Mouse (Mus musculus): ENCODE results near the gene Lzic. TPM values are rescaled to one million over a fixed set of nuclear protein-coding genes. Genes with fewer than 3 reads are reported as not detected.

Lzic gene
- polyA plus RNA-seq, 1 experiment from 2014 or later = 41.4 TPM

DNA sequence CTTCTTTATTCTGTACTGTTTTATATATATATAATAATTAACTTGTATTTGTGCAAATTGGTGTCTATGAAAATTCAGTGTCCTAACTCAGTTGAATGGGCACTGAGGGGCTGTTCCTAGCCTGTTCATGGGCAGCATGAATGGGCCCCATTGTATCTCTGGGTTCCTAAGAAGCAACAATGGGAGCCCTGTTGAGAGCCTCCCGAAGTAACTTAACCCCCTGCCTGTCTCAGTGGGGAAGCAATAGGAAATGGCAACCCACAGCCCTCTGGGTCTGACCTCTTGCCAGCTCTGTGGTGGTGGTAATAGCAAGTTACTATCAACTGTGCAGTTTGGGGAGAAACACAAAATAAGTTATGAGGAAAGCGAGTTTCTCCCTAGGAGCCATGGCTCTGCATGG lies 11.6 kb downstream of the Lzic start:
- Histone ChIP-seq H3K9me3 (ENCODE audit: control insufficient read depth, low read length) (no peaks in the 10 kb centered on the region), H3K27me3 (replicated peaks; ENCODE audit: control insufficient read depth, insufficient read depth, low read length) (no peaks in the 10 kb centered on the region), H3K4me3 (ENCODE audit: low read length) (no peak overlapping the region), H3K4me2 (ENCODE audit: low read depth, low read length) (no peak overlapping the region), H3K9ac (ENCODE audit: low read depth, low read length) (no peak overlapping the region), H3K27ac (ENCODE audit: low read length) (no peak overlapping the region), H3K36me3 (ENCODE audit: control insufficient read depth, insufficient read depth, low read length) (peaks cover 8% of the 10 kb centered on the region; the same call in 1 of the 2 replicates), H3K4me1 (ENCODE audit: control insufficient read depth, insufficient read depth, low read length) (no peaks in the 10 kb centered on the region)
- 84% methylated on average over 2 of the region's 2 CpGs for whole genome bisulfite sequencing
- no peak for ATAC-seq

DNA sequence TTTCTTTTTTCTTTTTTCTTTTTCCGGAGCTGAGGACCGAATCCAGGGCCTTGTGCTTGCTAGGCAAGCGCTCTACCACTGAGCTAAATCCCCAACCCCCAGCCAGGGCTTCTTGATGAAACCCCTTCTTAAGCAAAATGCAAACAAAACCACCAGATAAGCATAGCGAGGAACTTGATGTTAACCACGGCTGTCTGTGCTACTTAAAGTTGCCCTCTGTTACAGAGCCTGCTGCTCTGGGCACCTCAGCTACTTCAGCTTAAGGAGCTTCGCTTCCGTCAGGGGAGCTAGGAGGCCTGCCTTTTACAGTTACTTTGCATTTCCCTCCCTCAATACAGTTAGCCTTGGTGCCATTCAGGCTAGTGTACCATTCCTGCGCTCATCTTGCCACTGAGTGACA lies 13.9 kb downstream of the Lzic start:
- H3K4me3 ChIP-seq (ENCODE audit: low read length) = no peak overlapping the region
- no peaks in the 10 kb centered on the region for H3K9me3 ChIP-seq (ENCODE audit: control insufficient read depth, low read length)
- 74% methylated on average over 8 of the region's 8 CpGs for WGBS
- no peak for ATAC-seq
- no peaks in the 10 kb centered on the region for H3K27me3 ChIP-seq (replicated peaks; ENCODE audit: control insufficient read depth, insufficient read depth, low read length)
- no peak overlapping the region for H3K27ac ChIP-seq (ENCODE audit: low read length)
- peaks cover 5% of the 10 kb centered on the region; the same call in 1 of the 2 replicates for H3K36me3 ChIP-seq (ENCODE audit: control insufficient read depth, insufficient read depth, low read length)
- H3K4me2 ChIP-seq (ENCODE audit: low read depth, low read length) = no peak overlapping the region
- no peak overlapping the region for H3K9ac ChIP-seq (ENCODE audit: low read depth, low read length)
- no peaks in the 10 kb centered on the region for H3K4me1 ChIP-seq (ENCODE audit: control insufficient read depth, insufficient read depth, low read length)

DNA sequence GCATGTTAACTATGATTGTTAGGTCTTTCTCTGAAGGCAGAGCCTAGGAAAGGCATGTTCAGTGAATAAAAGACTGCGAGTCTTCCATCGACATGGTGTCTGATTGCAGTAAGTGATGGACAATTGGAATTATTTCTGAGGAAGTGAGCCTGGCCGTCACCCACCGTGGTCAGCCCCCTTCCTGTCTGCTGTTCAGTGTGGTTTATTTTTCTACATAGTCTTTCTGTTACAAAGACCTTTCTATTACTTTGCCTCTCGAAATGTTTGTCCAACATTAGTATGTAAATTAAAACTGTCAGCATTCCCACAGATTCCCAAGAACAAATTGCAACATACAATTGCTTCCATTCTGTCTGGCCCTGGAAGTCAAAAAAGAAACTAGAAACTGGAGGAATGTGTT lies 14.8 kb downstream of the Lzic start:
- H3K9me3 ChIP-seq (ENCODE audit: control insufficient read depth, low read length) = no peaks in the 10 kb centered on the region
- ATAC-seq = no peak
- no peak overlapping the region for H3K9ac ChIP-seq (ENCODE audit: low read depth, low read length)

DNA sequence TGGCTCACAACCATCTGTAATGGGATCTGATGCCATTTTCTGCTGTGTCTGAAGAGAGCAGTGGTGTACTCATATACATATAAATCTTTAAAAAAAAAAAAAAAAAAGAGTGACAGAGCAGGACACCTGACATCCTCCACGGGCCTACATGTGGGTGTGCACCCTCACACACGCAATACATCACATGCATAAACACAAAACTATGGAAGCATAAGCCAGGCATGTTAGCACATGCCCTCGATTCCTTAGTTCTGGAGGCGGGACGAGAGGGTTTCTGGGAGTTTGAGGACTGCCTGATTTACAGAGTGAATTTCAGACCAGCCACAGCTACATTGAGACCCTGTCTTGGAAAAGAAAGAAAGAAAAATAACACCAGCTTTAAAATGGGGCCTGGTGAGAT lies 19.3 kb downstream of the Lzic start:
- H3K4me2 ChIP-seq (ENCODE audit: low read depth, low read length) = no peak overlapping the region
- no peak for ATAC-seq
- H3K27me3 ChIP-seq (replicated peaks; ENCODE audit: control insufficient read depth, insufficient read depth, low read length) = no peaks in the 10 kb centered on the region
- no peaks in the 10 kb centered on the region for H3K36me3 ChIP-seq (ENCODE audit: control insufficient read depth, insufficient read depth, low read length)
- no peak overlapping the region for H3K27ac ChIP-seq (ENCODE audit: low read length)
- H3K4me3 ChIP-seq (ENCODE audit: low read length) = no peak overlapping the region
- 83% methylated on average over 5 of the region's 5 CpGs for WGBS
- no peaks in the 10 kb centered on the region for H3K4me1 ChIP-seq (ENCODE audit: control insufficient read depth, insufficient read depth, low read length)
- H3K9ac ChIP-seq (ENCODE audit: low read depth, low read length) = no peak overlapping the region
- H3K9me3 ChIP-seq (ENCODE audit: control insufficient read depth, low read length) = no peaks in the 10 kb centered on the region

More for the DNA sequence above, 14.8 kb downstream of the Lzic start:
- Histone ChIP-seq H3K4me3 (ENCODE audit: low read length) (no peak overlapping the region), H3K4me1 (ENCODE audit: control insufficient read depth, insufficient read depth, low read length) (no peaks in the 10 kb centered on the region), H3K27ac (ENCODE audit: low read length) (no peak overlapping the region), H3K27me3 (replicated peaks; ENCODE audit: control insufficient read depth, insufficient read depth, low read length) (no peaks in the 10 kb centered on the region), H3K4me2 (ENCODE audit: low read depth, low read length) (no peak overlapping the region), H3K36me3 (ENCODE audit: control insufficient read depth, insufficient read depth, low read length) (peaks cover 5% of the 10 kb centered on the region; the same call in 1 of the 2 replicates)
- WGBS = 84% methylated on average over 5 of the region's 5 CpGs

DNA sequence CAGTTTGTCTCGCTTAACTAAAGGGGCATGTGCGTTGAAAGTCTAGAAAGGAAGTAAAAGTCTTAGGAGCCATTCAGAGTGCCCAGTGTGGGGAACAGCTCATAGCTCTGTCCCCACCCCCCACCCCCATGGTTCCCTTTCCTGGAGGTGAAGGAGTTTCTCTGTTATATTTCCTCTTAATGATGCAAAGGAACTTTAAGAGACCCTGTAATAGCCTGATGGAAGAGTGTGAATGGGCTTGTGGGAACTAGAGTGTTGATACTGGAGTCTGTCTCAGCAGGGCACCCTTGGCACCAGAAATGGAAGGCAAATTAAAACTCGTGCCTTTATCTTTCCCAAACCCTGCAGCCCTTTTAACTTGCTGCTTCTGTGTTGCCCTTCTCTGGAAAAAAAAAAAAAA lies 19.8 kb downstream of the Lzic start:
- H3K4me1 ChIP-seq (ENCODE audit: control insufficient read depth, insufficient read depth, low read length) = no peaks in the 10 kb centered on the region
- H3K9ac ChIP-seq (ENCODE audit: low read depth, low read length) = no peak overlapping the region
- H3K27me3 ChIP-seq (replicated peaks; ENCODE audit: control insufficient read depth, insufficient read depth, low read length) = no peaks in the 10 kb centered on the region
- WGBS = 49% methylated on average over 3 of the region's 3 CpGs
- no peaks in the 10 kb centered on the region for H3K36me3 ChIP-seq (ENCODE audit: control insufficient read depth, insufficient read depth, low read length)
- no peak for ATAC-seq
- no peak overlapping the region for H3K4me3 ChIP-seq (ENCODE audit: low read length)
- no peaks in the 10 kb centered on the region for H3K9me3 ChIP-seq (ENCODE audit: control insufficient read depth, low read length)
- no peak overlapping the region for H3K27ac ChIP-seq (ENCODE audit: low read length)
- no peak overlapping the region for H3K4me2 ChIP-seq (ENCODE audit: low read depth, low read length)

DNA sequence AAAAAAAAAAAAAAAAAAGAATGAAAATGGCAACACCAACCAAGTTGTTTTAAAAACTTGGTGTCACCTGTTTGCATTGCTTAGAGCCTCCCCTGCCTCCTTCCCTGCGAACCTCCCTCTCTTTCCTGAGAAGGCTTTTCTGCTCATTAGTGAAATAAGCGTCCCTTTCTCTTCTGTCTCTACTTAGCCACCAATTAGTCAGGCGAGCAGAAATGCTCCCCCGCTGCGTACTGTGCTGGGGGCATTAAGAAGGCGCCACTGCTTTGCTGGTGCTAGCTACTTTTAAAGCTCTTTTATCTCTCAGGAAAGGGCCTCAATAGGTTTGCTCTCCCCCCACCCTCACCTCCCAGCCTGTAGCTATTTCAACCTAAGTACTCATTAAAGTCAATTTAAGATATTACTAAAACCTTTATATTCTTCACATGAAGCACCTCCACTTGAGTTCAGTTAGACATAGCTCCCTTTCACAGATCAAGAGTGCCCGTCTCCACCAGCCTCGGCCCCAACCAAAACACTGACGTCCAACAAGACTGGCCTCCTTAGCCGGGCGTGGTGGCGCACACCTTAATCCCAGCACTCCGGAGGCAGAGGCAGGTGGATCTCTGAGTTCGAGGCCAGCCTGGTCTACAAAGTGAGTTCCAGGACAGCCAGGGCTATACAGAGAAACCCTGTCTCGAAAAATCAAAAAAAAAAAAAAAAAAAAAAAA lies 20.4 kb downstream of the Lzic start:
- Histone ChIP-seq H3K27ac (ENCODE audit: low read length) (no peak overlapping the region), H3K4me2 (ENCODE audit: low read depth, low read length) (no peak overlapping the region), H3K4me1 (ENCODE audit: control insufficient read depth, insufficient read depth, low read length) (no peaks in the 10 kb centered on the region), H3K9me3 (ENCODE audit: control insufficient read depth, low read length) (no peaks in the 10 kb centered on the region), H3K36me3 (ENCODE audit: control insufficient read depth, insufficient read depth, low read length) (no peaks in the 10 kb centered on the region), H3K27me3 (replicated peaks; ENCODE audit: control insufficient read depth, insufficient read depth, low read length) (no peaks in the 10 kb centered on the region), H3K9ac (ENCODE audit: low read depth, low read length) (no peak overlapping the region), H3K4me3 (ENCODE audit: low read length) (no peak overlapping the region)
- no peak for ATAC-seq
- 72% methylated on average over 14 of the region's 15 CpGs for WGBS

DNA sequence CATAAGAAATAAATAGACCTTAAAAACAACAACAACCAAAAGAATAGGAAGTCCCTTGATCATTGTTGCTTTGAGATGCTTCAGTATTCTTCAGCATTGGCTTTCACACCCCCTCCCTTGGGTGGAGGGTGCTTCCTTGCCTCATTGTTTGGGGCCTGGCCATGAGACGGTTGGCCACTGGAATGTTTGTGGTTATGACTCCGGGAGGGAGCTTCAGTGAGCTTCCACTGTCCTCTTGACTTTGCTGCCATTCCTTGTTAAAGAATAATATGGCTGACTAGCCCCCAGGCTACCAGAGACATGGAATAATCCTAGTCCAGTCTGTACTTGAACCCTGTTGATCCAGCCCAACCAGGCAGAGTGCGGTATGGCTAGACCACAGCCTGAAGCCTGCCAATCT lies 21.9 kb downstream of the Lzic start:
- no peak for ATAC-seq
- H3K4me3 ChIP-seq (ENCODE audit: low read length) = no peak overlapping the region
- H3K9me3 ChIP-seq (ENCODE audit: control insufficient read depth, low read length) = no peaks in the 10 kb centered on the region
- H3K4me1 ChIP-seq (ENCODE audit: control insufficient read depth, insufficient read depth, low read length) = no peaks in the 10 kb centered on the region
- no peak overlapping the region for H3K9ac ChIP-seq (ENCODE audit: low read depth, low read length)
- 77% methylated on average over 3 of the region's 3 CpGs for WGBS
- no peak overlapping the region for H3K27ac ChIP-seq (ENCODE audit: low read length)
- no peaks in the 10 kb centered on the region for H3K27me3 ChIP-seq (replicated peaks; ENCODE audit: control insufficient read depth, insufficient read depth, low read length)
- H3K4me2 ChIP-seq (ENCODE audit: low read depth, low read length) = no peak overlapping the region
- H3K36me3 ChIP-seq (ENCODE audit: control insufficient read depth, insufficient read depth, low read length) = no peaks in the 10 kb centered on the region

DNA sequence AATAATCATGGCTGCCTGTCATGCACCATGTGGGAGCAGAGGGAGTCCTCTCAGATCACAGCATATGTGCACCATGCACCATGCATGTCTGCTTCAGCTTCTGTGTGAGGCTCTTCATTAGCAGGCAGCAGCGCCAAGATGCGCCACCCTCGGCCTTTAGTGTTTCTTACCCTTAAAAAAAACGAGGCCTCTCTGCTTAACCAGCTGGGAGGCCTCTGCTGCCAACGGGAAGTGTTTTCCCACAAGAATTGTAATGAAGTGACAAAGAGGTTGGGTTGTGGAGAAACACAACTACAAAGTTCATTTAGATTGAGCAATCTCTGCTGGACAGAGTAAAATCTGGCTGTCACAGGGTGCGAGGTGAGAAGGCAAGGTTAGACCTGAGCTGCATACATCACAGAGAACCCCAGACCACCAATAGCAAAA lies 26.2 kb downstream of the Lzic start:
- Histone ChIP-seq H3K36me3 (ENCODE audit: control insufficient read depth, insufficient read depth, low read length) (no peaks in the 10 kb centered on the region), H3K4me2 (ENCODE audit: low read depth, low read length) (no peak overlapping the region), H3K9ac (ENCODE audit: low read depth, low read length) (no peak overlapping the region), H3K9me3 (ENCODE audit: control insufficient read depth, low read length) (no peaks in the 10 kb centered on the region), H3K27me3 (replicated peaks; ENCODE audit: control insufficient read depth, insufficient read depth, low read length) (no peaks in the 10 kb centered on the region), H3K4me1 (ENCODE audit: control insufficient read depth, insufficient read depth, low read length) (no peaks in the 10 kb centered on the region), H3K4me3 (ENCODE audit: low read length) (no peak overlapping the region), H3K27ac (ENCODE audit: low read length) (no peak overlapping the region)
- no peak for ATAC-seq
- WGBS = 57% methylated on average over 6 of the region's 6 CpGs

DNA sequence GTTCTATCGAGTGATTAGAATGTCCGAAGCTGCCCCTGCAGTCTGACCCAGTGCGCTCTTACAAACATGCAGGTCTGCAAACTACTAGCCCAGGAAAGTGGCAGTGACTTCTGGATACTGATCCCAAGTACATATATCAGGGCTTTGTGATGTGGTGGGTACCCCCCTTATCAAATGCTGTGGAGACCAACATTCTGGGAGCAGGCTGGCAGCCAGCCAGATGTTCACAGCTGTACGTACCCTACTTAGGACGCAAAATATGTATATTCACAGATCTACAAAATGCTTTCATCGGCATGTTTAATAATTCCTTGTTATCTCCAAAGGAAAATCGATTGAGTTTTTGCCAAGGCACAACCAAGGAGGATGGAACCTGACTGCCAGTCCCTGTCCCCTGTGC lies 27.0 kb downstream of the Lzic start:
- WGBS = 75% methylated on average over 7 of the region's 7 CpGs
- no peaks in the 10 kb centered on the region for H3K4me1 ChIP-seq (ENCODE audit: control insufficient read depth, insufficient read depth, low read length)
- no peak overlapping the region for H3K27ac ChIP-seq (ENCODE audit: low read length)
- no peaks in the 10 kb centered on the region for H3K36me3 ChIP-seq (ENCODE audit: control insufficient read depth, insufficient read depth, low read length)
- no peaks in the 10 kb centered on the region for H3K27me3 ChIP-seq (replicated peaks; ENCODE audit: control insufficient read depth, insufficient read depth, low read length)
- no peak overlapping the region for H3K4me2 ChIP-seq (ENCODE audit: low read depth, low read length)
- H3K9ac ChIP-seq (ENCODE audit: low read depth, low read length) = no peak overlapping the region
- ATAC-seq = no peak
- H3K4me3 ChIP-seq (ENCODE audit: low read length) = no peak overlapping the region
- no peaks in the 10 kb centered on the region for H3K9me3 ChIP-seq (ENCODE audit: control insufficient read depth, low read length)

DNA sequence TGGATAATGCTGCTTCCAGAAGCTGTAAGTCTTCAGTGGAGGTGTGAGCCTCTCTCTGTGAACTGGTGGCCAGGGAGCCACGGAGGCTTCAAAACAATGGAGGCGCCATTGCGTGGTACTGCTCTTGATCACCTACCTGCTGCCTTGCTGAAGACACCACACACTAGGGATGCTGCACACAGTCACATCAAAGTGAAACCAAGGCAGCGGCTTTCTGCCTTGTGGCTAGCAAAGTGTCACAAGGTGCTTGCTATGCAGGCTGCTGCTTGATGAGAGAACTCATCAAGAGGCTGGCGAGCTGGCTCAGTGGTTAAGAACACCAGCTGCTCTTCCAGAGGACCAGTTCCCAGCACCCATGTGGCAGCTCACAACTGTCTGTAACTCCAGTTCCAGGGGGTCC lies 30.7 kb downstream of the Lzic start:
- Histone ChIP-seq H3K9ac (ENCODE audit: low read depth, low read length) (no peak overlapping the region), H3K27me3 (replicated peaks; ENCODE audit: control insufficient read depth, insufficient read depth, low read length) (no peaks in the 10 kb centered on the region), H3K9me3 (ENCODE audit: control insufficient read depth, low read length) (no peaks in the 10 kb centered on the region), H3K36me3 (ENCODE audit: control insufficient read depth, insufficient read depth, low read length) (no peaks in the 10 kb centered on the region), H3K4me3 (ENCODE audit: low read length) (no peak overlapping the region), H3K4me1 (ENCODE audit: control insufficient read depth, insufficient read depth, low read length) (peaks cover 8% of the 10 kb centered on the region; the same call in 1 of the 2 replicates), H3K27ac (ENCODE audit: low read length) (no peak overlapping the region), H3K4me2 (ENCODE audit: low read depth, low read length) (no peak overlapping the region)
- 93% methylated on average over 5 of the region's 5 CpGs for whole genome bisulfite sequencing
- ATAC-seq = no peak

All from intestine, embryonic 16.5 days (tissue).